Mouse (Mus musculus) limb, embryonic 12.5 days (tissue): ENCODE measurements around the gene Tmem255b. TPM values are rescaled to one million over a fixed set of nuclear protein-coding genes. Genes with fewer than 3 reads are reported as not detected.

Experiments
- ATAC-seq: fragments of 200-750 bp; cut with Nextera tagmentation; 2 replicates; pipeline ENCODE4 v1.8.0; 2017; ENCODE audit warnings: low read depth, moderate TSS enrichment; ENCODE audit not compliant: insufficient number of reproducible peaks, insufficient read depth, low FRiP score, low TSS enrichment
- H3K27ac ChIP-seq: fragments of 300-500 bp; sonication (generic); 2 replicates; pipeline ENCODE4 v1.5.1; 2016; ENCODE audit warnings: mild to moderate bottlenecking, moderate library complexity
- H3K27me3 ChIP-seq: fragments of 300-500 bp; sonication (generic); 2 replicates; pipeline ENCODE4 v1.6.1; 2016; ENCODE audit warnings: mild to moderate bottlenecking, moderate library complexity
- H3K36me3 ChIP-seq: fragments of 300-500 bp; sonication (generic); 2 replicates; pipeline ENCODE4 v1.6.1; 2016; ENCODE audit warnings: mild to moderate bottlenecking, moderate library complexity
- H3K4me1 ChIP-seq: fragments of 300-500 bp; sonication (generic); replicated peaks from 2 replicates; pipeline ENCODE4 v1.6.1; 2016
- H3K4me2 ChIP-seq: fragments of 300-500 bp; sonication (generic); 2 replicates; pipeline ENCODE4 v1.6.1; 2016; ENCODE audit warnings: mild to moderate bottlenecking, moderate library complexity
- H3K4me3 ChIP-seq: fragments of 300-500 bp; sonication (generic); replicated peaks from 2 replicates; pipeline ENCODE4 v1.5.1; 2016; ENCODE audit warnings: mild to moderate bottlenecking
- H3K9ac ChIP-seq: fragments of 300-500 bp; sonication (generic); replicated peaks from 2 replicates; pipeline ENCODE4 v1.6.1; 2016; ENCODE audit warnings: mild to moderate bottlenecking, moderate library complexity
- H3K9me3 ChIP-seq: fragments of 300-500 bp; sonication (generic); 2 replicates; pipeline ENCODE4 v1.6.1; 2016; ENCODE audit warnings: mild to moderate bottlenecking, moderate library complexity
- WGBS: fragments of 180-500 bp; shearing (Covaris S2); methylation state at CpG from one replicate; pipeline ENCODE4 v1.1.7; 2016; 5-methylcytosine and 5-hydroxymethylcytosine counted together
- polyA plus RNA-seq: library from polyadenylated mRNA; unstranded; fragments of >200 nt; fragmentation: Nextera tagmentation; extraction: Ambion mirVana; gene quantifications from 2 replicates; pipeline ENCODE4 v1.2.1, GENCODE M21; 2016

Tmem255b gene
- polyA plus RNA-seq, 1 experiment from 2014 or later, result 0.24 TPM

DNA sequence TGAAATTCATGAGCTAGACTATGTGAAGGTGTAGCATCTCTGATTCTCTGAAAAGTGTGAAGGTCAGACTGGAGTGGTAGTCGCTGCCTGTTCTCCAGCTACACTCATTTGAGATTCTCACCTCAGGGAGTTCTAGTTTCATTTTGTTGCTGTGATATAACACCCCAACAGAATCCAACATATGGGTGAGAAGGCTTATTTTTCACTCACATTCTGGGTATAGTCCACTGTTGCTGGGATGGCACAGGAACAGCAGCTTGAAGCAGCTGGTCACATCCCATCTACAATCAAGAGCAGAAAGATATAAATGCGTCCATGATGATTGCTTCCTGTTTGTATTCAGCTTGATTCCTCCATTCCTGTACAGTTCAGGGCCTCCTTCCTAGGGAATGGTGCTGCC lies 7.2 kb downstream of the Tmem255b start:
- ATAC-seq, result no peak
- H3K4me1 ChIP-seq, result no peaks in the 10 kb centered on the region
- H3K9ac ChIP-seq, result no peak overlapping the region
- H3K36me3 ChIP-seq, result no peaks in the 10 kb centered on the region
- peaks cover 4% of the 10 kb centered on the region; the same call in 1 of the 2 replicates for H3K9me3 ChIP-seq
- WGBS, result 91% methylated on average over 2 of the region's 2 CpGs
- peaks cover 9% of the 10 kb centered on the region for H3K27me3 ChIP-seq
- H3K4me2 ChIP-seq, result no peak overlapping the region
- H3K27ac ChIP-seq, result no peak overlapping the region
- H3K4me3 ChIP-seq, result no peak overlapping the region

DNA sequence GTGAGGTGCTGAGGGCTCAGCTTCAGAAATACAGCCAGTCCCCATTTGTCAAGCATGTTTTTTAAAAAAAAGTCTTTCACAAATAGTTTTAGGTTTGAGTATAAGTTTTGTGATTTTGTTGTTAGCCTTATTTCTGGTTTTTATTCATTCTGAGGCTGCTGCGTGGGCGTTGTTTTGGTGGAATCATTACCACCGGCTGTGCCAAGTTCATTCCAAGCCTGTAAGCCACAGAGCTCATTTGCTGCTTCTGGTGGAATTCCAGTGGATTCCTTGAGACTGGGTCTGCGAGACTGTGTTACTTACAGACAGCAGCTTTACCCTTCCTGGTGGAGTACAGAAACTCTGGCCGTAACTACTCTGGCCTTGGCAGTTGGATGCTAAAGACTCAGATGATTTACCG lies 11.5 kb downstream of the Tmem255b start:
- no peak overlapping the region for H3K9ac ChIP-seq
- H3K4me3 ChIP-seq, result no peak overlapping the region
- H3K36me3 ChIP-seq, result no peaks in the 10 kb centered on the region
- H3K4me1 ChIP-seq, result no peaks in the 10 kb centered on the region
- no peak overlapping the region for H3K27ac ChIP-seq
- no peaks in the 10 kb centered on the region for H3K27me3 ChIP-seq
- 85% methylated on average over 6 of the region's 6 CpGs for WGBS
- no peak for ATAC-seq
- no peak overlapping the region for H3K4me2 ChIP-seq
- H3K9me3 ChIP-seq, result peaks cover 4% of the 10 kb centered on the region; the same call in 1 of the 2 replicates

DNA sequence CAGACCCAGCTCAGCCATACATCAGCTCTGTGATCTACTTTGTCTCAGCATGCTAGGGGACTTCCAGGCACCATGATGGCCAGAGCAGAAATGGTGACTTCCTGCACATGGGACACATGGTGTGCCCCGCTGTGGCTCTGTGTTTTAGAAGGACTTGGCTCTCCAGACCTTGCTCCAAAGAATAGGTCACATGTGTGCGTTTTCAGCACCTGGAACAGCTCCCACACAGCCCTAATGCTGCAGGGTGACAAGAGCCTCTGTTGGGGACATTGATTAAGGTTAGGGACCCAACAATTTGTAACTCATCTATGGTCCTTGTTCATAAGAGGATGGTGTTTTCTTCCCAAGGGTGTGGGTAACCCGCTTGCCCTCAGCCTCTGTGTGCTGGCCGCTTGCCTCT lies 13.2 kb downstream of the Tmem255b start:
- Histone ChIP-seq H3K4me2 (no peak overlapping the region), H3K4me3 (no peak overlapping the region), H3K36me3 (no peaks in the 10 kb centered on the region), H3K9ac (no peak overlapping the region), H3K9me3 (no peaks in the 10 kb centered on the region), H3K27me3 (no peaks in the 10 kb centered on the region), H3K4me1 (no peaks in the 10 kb centered on the region), H3K27ac (no peak overlapping the region)
- WGBS, result 52% methylated on average over 4 of the region's 4 CpGs
- ATAC-seq, result no peak

DNA sequence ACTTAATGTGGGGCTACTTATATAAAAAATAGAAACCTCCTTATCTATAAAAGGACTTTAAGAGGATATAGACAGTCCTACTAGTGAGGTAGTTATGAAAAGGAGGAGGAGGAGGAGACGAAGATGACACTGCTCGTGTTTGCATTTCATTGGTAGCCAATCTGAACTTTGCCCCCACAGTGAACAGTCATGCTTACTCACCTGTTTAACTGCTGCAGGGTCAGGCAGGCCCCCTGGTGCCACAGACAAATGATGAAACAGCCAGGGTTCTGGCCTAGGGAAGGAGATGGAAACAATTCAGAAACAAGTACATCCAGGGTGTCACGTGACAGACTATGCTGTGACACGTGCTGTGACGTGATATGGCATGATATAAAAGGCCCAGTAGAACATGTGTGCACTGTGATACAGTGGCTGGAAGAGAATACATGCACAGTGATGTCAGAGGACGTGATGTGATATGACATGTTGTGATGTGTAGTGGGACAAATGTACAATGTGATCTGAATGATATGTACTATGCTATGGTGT lies 16.8 kb downstream of the Tmem255b start:
- ATAC-seq, result no peak

DNA sequence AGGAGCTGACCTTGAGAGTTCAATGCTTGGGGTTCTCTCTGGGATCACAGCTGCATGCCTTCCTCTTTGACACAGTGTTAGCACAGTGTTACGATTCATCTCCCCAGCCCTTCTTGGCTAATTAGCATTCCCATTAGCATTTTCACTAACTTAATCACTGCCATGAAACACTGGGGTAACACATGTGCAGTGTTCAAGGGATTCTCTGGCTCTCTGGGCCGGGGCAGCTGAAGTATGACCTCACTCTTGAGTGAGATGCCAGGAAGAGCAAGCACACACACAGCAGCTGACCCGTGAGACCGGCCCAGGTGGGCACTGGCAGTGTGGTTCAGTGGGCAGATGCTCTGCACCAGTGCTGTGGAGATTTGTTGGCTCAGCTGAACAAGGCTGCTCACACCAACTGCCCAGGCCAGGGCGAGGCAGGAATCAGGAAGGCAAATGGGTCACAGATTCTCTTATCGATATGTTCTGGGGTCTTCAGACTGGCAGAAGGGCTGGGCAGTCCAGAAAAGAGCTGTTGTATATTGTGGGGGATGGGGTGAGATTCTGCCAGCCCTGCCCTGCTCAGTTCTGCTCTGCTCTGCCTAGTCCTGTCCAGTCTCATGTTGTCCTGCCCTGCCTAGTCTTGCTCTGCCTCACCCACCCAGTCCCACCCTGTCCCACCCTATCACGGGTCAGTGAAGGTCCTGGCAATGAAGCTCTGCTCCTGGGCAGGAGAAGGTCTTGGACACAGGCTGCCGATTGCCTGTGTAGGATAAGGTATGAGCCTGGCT lies 19.5 kb downstream of the Tmem255b start:
- no peak for ATAC-seq
- Histone ChIP-seq H3K9ac (no peak overlapping the region), H3K36me3 (no peaks in the 10 kb centered on the region), H3K4me1 (no peaks in the 10 kb centered on the region), H3K27me3 (no peaks in the 10 kb centered on the region), H3K27ac (no peak overlapping the region), H3K9me3 (no peaks in the 10 kb centered on the region), H3K4me2 (no peak overlapping the region), H3K4me3 (no peak overlapping the region)
- 72% methylated on average over 8 of the region's 8 CpGs for WGBS

More for the DNA sequence above, 16.8 kb downstream of the Tmem255b start:
- H3K4me2 ChIP-seq, result no peak overlapping the region
- no peaks in the 10 kb centered on the region for H3K36me3 ChIP-seq
- H3K27ac ChIP-seq, result no peak overlapping the region
- no peaks in the 10 kb centered on the region for H3K27me3 ChIP-seq
- no peaks in the 10 kb centered on the region for H3K9me3 ChIP-seq
- no peaks in the 10 kb centered on the region for H3K4me1 ChIP-seq
- H3K9ac ChIP-seq, result no peak overlapping the region
- H3K4me3 ChIP-seq, result no peak overlapping the region
- WGBS, result 68% methylated on average over 6 of the region's 6 CpGs

DNA sequence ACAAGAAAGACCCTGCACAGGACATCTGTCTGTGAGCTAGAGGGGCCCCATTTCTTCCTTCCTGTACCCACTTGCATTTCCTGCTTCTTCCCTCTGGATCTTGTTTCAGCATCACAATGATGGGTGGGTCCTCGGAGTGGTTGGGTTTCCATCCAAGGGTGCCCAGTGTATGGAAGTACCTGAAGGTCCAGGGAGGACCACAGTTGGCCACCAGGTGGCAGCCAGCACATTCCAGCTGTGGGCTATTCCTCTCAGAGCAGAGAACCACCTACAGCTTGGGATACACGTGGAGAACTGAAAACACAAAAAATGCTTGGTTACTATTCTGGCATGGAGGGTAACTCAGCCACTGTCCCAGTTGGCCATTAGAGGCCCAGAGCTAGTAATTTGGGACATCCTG lies 20.3 kb downstream of the Tmem255b start:
- Histone ChIP-seq H3K36me3 (no peaks in the 10 kb centered on the region), H3K4me2 (no peak overlapping the region), H3K4me3 (no peak overlapping the region), H3K27ac (no peak overlapping the region), H3K9ac (no peak overlapping the region), H3K27me3 (no peaks in the 10 kb centered on the region), H3K9me3 (no peaks in the 10 kb centered on the region), H3K4me1 (no peaks in the 10 kb centered on the region)
- 38% methylated on average over 2 of the region's 2 CpGs for WGBS
- ATAC-seq, result peak; percentile 53; the same call in 1 of the 2 replicates

DNA sequence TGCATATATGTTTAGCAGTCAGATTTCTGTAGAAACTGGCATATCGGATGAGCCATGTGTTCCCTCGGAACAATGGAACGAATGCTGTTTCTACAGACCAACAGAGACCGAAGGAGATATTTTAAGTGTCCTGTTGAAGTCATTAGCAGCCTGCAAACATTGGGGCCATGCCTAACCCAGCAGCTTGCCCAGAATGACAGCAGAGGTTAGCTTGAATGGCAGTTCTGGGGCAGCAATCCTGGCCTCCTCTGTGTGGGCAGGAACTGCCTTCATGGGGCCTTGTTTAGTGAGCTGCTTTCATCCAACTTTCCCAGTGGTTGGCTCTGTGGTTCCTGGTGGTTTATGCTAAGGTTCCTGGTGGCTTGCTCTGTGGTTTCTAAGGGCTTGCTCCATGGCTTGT lies 24.4 kb downstream of the Tmem255b start:
- no peak overlapping the region for H3K4me2 ChIP-seq
- H3K27me3 ChIP-seq, result no peaks in the 10 kb centered on the region; the same call in 1 of the 2 replicates
- H3K9me3 ChIP-seq, result no peaks in the 10 kb centered on the region
- no peaks in the 10 kb centered on the region for H3K36me3 ChIP-seq
- WGBS, result 96% methylated on average over 4 of the region's 4 CpGs
- H3K27ac ChIP-seq, result no peak overlapping the region
- H3K9ac ChIP-seq, result no peak overlapping the region
- no peak overlapping the region for H3K4me3 ChIP-seq
- H3K4me1 ChIP-seq, result no peaks in the 10 kb centered on the region
- ATAC-seq, result no peak

DNA sequence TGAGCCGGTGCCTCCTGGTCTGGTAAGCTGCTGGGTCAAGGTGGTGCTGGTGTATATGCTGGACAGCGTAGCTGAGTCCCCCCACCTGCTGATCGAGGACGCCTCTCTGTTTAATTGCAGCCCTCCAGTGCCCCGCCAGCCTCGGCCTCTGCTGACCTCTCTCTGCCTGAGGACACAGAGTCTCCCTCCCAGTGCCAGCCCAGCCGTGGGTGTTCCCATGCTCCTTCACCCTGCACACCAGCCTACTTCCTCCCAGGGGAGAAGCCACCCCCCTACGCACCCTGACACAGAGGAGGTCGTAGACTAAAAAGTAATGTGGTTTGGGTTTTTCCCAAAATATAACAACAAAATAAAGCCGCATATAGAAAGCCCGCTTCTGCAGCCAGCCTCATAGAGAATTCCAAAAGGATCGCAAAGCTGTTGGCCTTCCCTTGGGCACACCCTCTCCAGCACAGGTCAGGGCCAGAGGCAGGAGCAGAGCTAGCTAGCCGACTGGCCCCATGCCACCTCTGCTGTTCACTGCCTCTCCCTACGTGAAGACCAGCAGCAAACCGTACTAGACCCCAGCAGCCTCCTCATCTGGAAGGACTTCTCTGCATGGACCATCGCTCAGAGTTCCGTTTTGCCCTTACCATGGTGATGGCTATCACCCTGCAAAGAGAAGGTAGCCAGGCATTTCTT lies 26.2 kb downstream of the Tmem255b start:
- no peak overlapping the region for H3K4me3 ChIP-seq
- H3K9ac ChIP-seq, result no peak overlapping the region
- no peak overlapping the region for H3K4me2 ChIP-seq
- no peaks in the 10 kb centered on the region for H3K9me3 ChIP-seq
- no peak overlapping the region for H3K27ac ChIP-seq
- H3K4me1 ChIP-seq, result no peaks in the 10 kb centered on the region
- no peaks in the 10 kb centered on the region for H3K36me3 ChIP-seq
- WGBS, result 70% methylated on average over 17 of the region's 17 CpGs
- ATAC-seq, result no peak
- H3K27me3 ChIP-seq, result no peaks in the 10 kb centered on the region; the same call in 1 of the 2 replicates

DNA sequence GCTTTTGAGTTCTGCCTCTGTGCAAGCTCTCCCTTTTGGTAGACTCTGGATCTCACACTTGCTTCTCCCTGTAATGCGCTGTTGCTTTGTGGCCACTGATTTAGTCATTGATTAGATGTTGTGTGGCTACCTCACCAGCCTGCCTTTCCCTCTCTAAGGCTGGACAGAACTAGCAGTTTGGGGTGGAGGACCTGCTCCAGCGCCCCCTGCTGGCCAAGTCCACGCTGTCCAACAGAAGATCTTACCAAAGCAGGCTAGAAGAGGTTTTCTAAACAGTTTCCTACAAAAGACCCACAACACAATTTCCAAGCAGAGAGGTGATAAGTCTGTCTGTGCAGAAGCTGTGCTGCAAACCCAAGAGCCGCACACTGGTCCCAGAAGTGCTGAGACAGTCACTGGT lies 26.9 kb downstream of the Tmem255b start:
- 41% methylated on average over 4 of the region's 4 CpGs for WGBS
- H3K9ac ChIP-seq, result no peak overlapping the region
- ATAC-seq, result no peak
- no peaks in the 10 kb centered on the region for H3K36me3 ChIP-seq
- no peak overlapping the region for H3K4me2 ChIP-seq
- no peak overlapping the region for H3K27ac ChIP-seq
- H3K9me3 ChIP-seq, result no peaks in the 10 kb centered on the region
- no peaks in the 10 kb centered on the region for H3K4me1 ChIP-seq
- no peak overlapping the region for H3K4me3 ChIP-seq
- no peaks in the 10 kb centered on the region; the same call in 1 of the 2 replicates for H3K27me3 ChIP-seq

DNA sequence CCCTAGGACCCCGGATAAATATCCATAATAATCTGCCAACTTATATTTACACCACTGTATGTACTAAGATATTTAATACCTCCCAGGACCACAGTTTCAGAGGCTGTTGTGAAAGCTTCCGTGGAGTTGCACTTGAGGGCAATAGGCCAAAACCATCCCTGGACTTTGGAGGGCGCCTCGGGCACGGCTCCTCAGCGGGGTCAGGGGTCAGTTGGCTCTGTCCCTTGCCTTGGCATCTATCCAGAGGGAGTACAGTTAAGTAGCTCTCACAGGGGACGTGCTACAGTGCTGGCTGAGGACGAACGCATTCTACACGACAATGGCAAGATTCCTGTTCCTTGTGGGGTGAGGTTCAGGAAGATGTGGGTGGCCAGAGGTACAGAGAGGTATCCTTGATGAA lies 27.4 kb downstream of the Tmem255b start:
- Histone ChIP-seq H3K4me2 (no peak overlapping the region), H3K4me3 (no peak overlapping the region), H3K27ac (no peak overlapping the region), H3K36me3 (no peaks in the 10 kb centered on the region), H3K4me1 (no peaks in the 10 kb centered on the region), H3K9ac (no peak overlapping the region), H3K9me3 (no peaks in the 10 kb centered on the region), H3K27me3 (no peaks in the 10 kb centered on the region; the same call in 1 of the 2 replicates)
- no peak for ATAC-seq
- WGBS, result 85% methylated on average over 10 of the region's 10 CpGs

DNA sequence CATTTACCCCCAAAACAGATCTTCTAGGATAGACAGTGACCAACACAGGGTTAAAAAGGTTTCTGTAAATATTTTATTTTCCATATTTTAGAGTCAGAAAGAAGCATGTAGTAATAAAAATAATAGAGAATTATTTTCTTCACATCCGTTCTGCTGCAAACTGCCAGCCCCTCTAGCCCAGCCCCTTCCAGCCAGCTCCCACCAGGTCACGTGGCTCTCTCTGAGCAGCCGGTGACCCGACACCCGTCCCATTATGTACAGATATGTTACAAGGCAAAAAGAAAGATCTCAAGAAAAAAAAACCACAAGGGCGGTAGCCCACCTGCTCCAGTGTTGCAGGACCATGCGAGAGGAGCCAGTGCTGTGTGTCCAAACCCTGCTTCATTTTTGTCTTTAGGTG lies 30.3 kb downstream of the Tmem255b start:
- no peak overlapping the region for H3K9ac ChIP-seq
- no peaks in the 10 kb centered on the region; the same call in 1 of the 2 replicates for H3K27me3 ChIP-seq
- no peak; the same call in 1 of the 2 replicates for ATAC-seq
- no peak overlapping the region for H3K27ac ChIP-seq
- no peak overlapping the region for H3K4me3 ChIP-seq
- H3K4me2 ChIP-seq, result 0 out of 2 replicates have a peak overlapping the region, but pooled peaks have one; percentile 15
- H3K9me3 ChIP-seq, result no peaks in the 10 kb centered on the region
- no peaks in the 10 kb centered on the region for H3K4me1 ChIP-seq
- 68% methylated on average over 7 of the region's 7 CpGs for WGBS
- no peaks in the 10 kb centered on the region for H3K36me3 ChIP-seq
